ENCODE assay signal across 12 mouse cellular contexts in genomic region chr12:105557250-105557925, GRCm38 (mm10). TPM values are rescaled to one million over a fixed set of nuclear protein-coding genes. Genes with fewer than 3 reads are reported as not detected.
DNase-seq lines count a peak whose midpoint lies in the region; ATAC-seq lines count a peak whose summit lies in the region.
"Had no signal": no experiment of that assay in that cellular context is flagged by ENCODE, and none has a peak within 500 bp of the region (broad histone marks: within the 10 kb centered on the region; RNA-seq: fewer than 3 reads in every experiment).

No protein-coding gene starts in this region.

- peaks cover 60% of the 10 kb centered on the region for H3K4me1 ChIP-seq in heart, embryonic 12.5 days (replicated peaks)

- no peak overlapping the region for H3K27ac ChIP-seq in heart, embryonic 12.5 days (ENCODE audit: poor library complexity, severe bottlenecking)
- H3K27ac ChIP-seq: liver, embryonic 14.5 days had no signal

- no peaks in the 10 kb centered on the region for H3K9me3 ChIP-seq in heart, embryonic 12.5 days (replicated peaks)

- WGBS in heart, embryonic 12.5 days, result 51% methylated on average over 7 of the region's 7 CpGs

- peaks cover 23% of the 10 kb centered on the region for H3K27me3 ChIP-seq in heart, embryonic 12.5 days (replicated peaks)

- peak; percentile 45 for DNase-seq in adrenal gland, postnatal 10 days
- no peak for DNase-seq in adrenal gland, adult 18-20 months (ENCODE audit: low spot score in 2 of 2)
- peak; percentile 69 for DNase-seq in Muller cell, postnatal 12 days (ENCODE audit: inconsistent ontology term)
- DNase-seq in kidney, postnatal 4 days, result peak; percentile 57 to 67
- DNase-seq in thymus, adult 18-20 months, result no peak
- DNase-seq in left cerebral cortex, postnatal 36 days (ENCODE audit: low spot score in 2 of 2), result no peak
- DNase-seq in layer of hippocampus, postnatal 36 days, result no peak
- DNase-seq: cerebellum, adult 18-20 months had no signal

- intact Hi-C loops in left cerebral cortex, postnatal 36 days (cut with DNase I), result no loop called here

- H3K4me3 ChIP-seq in heart, embryonic 12.5 days, result no peak overlapping the region
- H3K4me3 ChIP-seq: erythroblast, embryonic 14.5 days had no signal

- no peaks in the 10 kb centered on the region for H3K36me3 ChIP-seq in heart, embryonic 12.5 days

- H3K4me2 ChIP-seq in heart, embryonic 12.5 days, result no peak overlapping the region

- H3K9ac ChIP-seq in heart, embryonic 12.5 days, result 0 out of 2 replicates have a peak overlapping the region, but pooled peaks have one; percentile 40
- H3K9ac ChIP-seq: liver, embryonic 14.5 days had no signal

- ATAC-seq in heart, embryonic 12.5 days (ENCODE audit: insufficient number of reproducible peaks, low FRiP score), result no peak

RNA-seq across cellular contexts. Expression of gene Bdkrb2, which starts 5.6 kb away (rescaled TPM):
- 10 to 100 TPM in 1 of 2 experiments, 1 to 10 TPM in 1; 7.4 to 11.6 TPM for total RNA-seq in adrenal gland, postnatal 10 days (2021)
- total RNA-seq in adrenal gland, adult 18-20 months (2021), result 10 to 100 TPM; 11.7 to 14.9 TPM
- 1.5 and 1.6 TPM in 2 replicates for polyA plus RNA-seq in heart, embryonic 12.5 days (2016; fragmentation: Nextera tagmentation; extraction: Ambion mirVana)
- total RNA-seq in left cerebral cortex, postnatal 36 days (2021), result under 1 TPM; 0.25 to 0.36 TPM
- total RNA-seq in layer of hippocampus, postnatal 36 days (2021), result under 1 TPM; 0.20 to 0.35 TPM
- polyA plus RNA-seq: erythroblast, embryonic 14.5 days; liver, embryonic 14.5 days had no signal

RNA-seq across cellular contexts. Expression of gene Bdkrb1, which starts 45.5 kb away (rescaled TPM):
- total RNA-seq in adrenal gland, postnatal 10 days (2021), result not detected
- under 1 TPM in 1 of 2 experiments, not detected in 1; 0.29 TPM for total RNA-seq in adrenal gland, adult 18-20 months (2021)
- not detected in 2 replicates for polyA plus RNA-seq in heart, embryonic 12.5 days (2016; fragmentation: Nextera tagmentation; extraction: Ambion mirVana)
- not detected for total RNA-seq in left cerebral cortex, postnatal 36 days (2021)
- not detected for total RNA-seq in layer of hippocampus, postnatal 36 days (2021)
- polyA plus RNA-seq: erythroblast, embryonic 14.5 days; intestine, embryonic 14.5 days; liver, embryonic 14.5 days had no signal

Comparison
In these comparisons a context has a peak if more than half of its experiments do, and no peak if none do; other contexts are left out.
1. DNase-seq: peak in adrenal gland, postnatal 10 days (single experiment), Muller cell, postnatal 12 days (single experiment) and kidney, postnatal 4 days (2 of 2); none in adrenal gland, adult 18-20 months (0 of 2), thymus, adult 18-20 months (0 of 2), left cerebral cortex, postnatal 36 days (0 of 2) and layer of hippocampus, postnatal 36 days (0 of 2).
2. RNA of gene Bdkrb2, which starts 5.6 kb away (total RNA-seq): 11.7 to 14.9 TPM in adrenal gland, adult 18-20 months and 7.4 to 11.6 TPM in adrenal gland, postnatal 10 days; 0.25 to 0.36 TPM in left cerebral cortex, postnatal 36 days and 0.20 to 0.35 TPM in layer of hippocampus, postnatal 36 days; every median in the first group is over 4 times any median in the second.